Mouse (Mus musculus) monocyte, adult 5-6 weeks (primary cell): ENCODE results near the gene Des. TPM values are rescaled to one million over a fixed set of nuclear protein-coding genes. Genes with fewer than 3 reads are reported as not detected.

Experiments used
- ATAC-seq: fragments of 153-309, 156-312 bp; replicated peaks from 2 replicates; pipeline ENCODE4 v1.8.0; 2017; ENCODE audit warnings: mild to moderate bottlenecking; ENCODE audit not compliant: low TSS enrichment, insufficient number of reproducible peaks, severe bottlenecking, poor library complexity, low FRiP score
- total RNA-seq: library from RNA; stranded (forward); fragments of 200-1000, 200-491, 200-594 nt; gene quantifications from 3 replicates; pipeline ENCODE4 v1.2.3, GENCODE M21; 2017

Des gene
- total RNA-seq, 1 experiment from 2014 or later, result not detected

GRCm38 (mm10) chr1:75344291-75345035 is 15.7 kb upstream of the Des start:
- ATAC-seq, result no peak

DNA sequence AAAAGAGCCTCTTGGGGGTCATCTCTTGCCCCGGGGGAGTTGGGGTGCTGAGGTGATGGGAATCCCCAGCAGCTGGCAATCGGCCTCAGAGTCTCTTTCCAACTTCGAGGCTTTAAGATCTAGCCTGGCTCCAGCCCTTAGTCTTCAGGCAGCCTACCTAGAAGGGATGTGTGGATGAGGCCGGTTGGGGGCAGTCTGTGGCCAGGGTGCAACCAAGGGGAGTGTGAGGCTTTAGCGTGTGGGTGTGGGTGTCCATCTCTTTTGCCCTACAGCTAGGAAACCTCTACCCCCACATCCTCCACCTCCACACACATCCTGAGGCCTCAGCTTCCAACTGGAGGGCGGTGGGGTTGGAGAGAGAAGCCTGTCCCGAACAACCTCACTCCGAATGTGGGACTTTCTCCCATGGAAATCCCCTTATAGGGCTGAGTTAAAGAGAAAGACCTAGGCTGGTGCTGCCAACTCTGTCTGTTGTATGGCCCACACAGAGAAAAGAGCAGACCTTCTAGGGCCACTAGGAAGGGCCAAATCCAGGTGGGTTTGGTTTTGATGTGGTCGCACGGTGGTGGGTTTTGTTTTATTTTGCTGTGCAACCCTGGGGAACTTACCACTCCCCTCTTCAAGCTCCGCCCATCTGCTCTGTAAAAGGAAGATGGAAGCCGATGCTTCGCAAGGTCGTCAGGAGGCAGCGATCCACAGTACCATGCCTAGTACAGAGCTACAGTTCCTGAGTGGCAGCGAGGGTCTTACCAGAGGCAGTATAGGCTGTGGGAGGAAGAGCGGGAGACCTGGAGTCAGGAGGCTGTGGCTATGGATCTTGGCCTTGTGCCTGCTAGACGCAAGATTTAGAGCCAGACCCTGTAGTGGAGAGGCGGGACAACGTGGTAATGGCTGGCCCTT is 14.8 kb upstream of the Des start:
- no peak for ATAC-seq

DNA sequence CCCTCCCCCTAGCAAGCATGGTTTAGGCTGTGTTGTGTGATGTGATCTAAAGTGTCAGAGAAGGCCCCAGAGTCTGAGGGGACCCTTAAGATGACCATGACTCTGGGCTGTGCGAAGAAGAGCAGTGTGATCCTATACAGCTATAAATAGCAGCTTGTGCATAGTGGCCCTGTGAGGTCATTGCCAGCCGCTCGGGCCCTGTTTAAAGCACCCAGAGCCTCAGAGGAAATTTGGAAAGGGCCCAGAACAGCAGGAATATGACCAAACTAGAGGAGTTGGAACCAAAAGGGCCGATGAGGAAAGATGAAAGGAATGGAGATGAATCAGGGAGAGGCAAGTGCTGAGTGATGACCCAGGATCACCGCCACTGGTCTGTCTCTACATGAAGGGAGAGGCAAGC is 12.8 kb upstream of the Des start:
- ATAC-seq, result no peak

- no peak for ATAC-seq
Observed at GRCm38 (mm10) chr1:75349275-75349674, 10.9 kb upstream of the Des start.

GRCm38 (mm10) chr1:75357261-75357660 is 2.9 kb upstream of the Des start:
- no peak for ATAC-seq

DNA sequence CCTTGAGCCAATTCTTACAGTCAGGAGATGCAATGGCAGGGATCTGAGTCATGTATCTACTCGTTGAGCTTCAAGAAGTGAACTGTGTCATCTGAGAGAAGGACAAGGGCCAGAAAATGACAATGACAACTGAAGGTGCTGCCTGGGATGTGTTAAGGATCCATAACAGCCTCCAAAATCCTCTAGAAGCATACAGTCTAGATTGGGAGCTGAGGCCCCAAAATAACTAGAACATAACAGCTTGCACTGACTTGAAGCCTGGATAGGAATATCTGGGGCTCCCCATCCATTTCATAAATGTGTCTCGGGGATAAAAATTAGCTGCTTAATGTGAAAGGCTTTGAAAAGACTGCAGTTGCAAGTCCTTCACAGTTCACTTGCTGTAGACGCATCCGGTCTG is 2.1 kb upstream of the Des start:
- no peak for ATAC-seq

DNA sequence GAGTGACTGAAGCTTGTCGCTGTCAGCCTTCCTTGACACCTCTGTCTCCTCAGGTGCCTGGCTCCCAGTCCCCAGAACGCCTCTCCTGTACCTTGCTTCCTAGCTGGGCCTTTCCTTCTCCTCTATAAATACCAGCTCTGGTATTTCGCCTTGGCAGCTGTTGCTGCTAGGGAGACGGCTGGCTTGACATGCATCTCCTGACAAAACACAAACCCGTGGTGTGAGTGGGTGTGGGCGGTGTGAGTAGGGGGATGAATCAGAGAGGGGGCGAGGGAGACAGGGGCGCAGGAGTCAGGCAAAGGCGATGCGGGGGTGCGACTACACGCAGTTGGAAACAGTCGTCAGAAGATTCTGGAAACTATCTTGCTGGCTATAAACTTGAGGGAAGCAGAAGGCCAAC is 783 bp upstream of the Des start:
- no peak for ATAC-seq

GRCm38 (mm10) chr1:75361123-75361522 is 994 bp downstream of the Des start:
- no peak for ATAC-seq

DNA sequence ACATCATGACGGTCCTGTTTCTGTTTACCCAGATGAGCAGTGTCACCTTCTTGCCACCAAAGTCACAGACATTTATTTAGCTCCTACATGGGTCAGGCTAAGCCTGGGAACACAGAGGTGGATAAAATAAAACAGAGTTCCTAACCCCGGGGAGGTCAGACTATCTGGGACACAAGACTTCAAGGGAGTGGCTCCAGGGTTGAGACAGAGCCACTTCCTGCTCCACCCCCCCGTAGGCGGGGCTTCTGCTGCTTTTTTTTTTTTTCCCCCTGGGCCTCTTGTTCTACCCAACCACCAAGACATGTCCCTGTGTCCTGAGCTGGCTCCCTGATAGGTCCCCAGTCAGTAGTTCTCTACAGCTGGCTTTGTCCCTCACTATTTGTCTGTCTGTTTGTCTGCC is 1.6 kb downstream of the Des start:
- no peak for ATAC-seq

GRCm38 (mm10) chr1:75363868-75364267 is 3.7 kb downstream of the Des start:
- ATAC-seq, result no peak

- no peak for ATAC-seq
Observed at GRCm38 (mm10) chr1:75365510-75366137, 5.5 kb downstream of the Des start.

- ATAC-seq, result no peak
Observed at GRCm38 (mm10) chr1:75369360-75369983, 9.3 kb downstream of the Des start.

- no peak for ATAC-seq
Observed at GRCm38 (mm10) chr1:75369984-75370660, 10.0 kb downstream of the Des start.

DNA sequence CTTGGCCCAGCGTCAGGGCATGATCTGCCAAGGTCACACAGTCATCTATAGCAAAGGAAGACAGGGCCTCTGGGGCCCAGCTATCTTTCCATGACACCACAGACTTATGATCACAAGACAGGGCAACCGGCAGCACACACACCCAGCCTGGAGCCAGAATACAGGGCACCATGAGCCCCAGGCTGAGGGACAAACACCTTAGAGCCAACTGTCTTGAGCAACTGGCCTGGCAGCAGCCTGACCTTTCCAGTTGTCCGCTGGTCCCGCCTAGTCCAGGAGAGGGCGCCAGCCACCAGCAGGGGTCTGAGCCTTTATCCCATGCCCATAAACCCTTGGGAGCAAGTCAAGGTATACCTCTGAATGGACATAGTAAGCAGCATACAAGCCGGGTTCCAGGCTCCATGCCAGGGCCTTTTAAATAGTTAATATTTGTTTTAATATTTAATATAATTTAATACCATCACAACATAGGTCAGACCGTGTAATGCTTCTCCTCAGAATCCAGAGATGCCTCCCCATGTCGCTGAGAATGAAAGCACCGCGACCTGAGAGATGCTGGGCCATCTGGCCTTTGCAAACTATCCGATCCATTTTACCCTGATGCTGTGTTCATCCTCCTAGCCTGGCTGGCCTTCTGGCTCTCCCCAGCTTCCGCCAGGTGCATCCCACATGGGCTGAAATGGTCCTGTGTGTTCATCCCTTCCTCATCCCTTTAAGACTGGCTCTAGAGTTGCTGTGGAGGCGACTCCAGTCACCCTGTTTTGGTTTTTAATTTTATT is 11.4 kb downstream of the Des start:
- ATAC-seq, result no peak

GRCm38 (mm10) chr1:75372450-75372849 is 12.3 kb downstream of the Des start:
- ATAC-seq, result no peak

GRCm38 (mm10) chr1:75373276-75373675 is 13.1 kb downstream of the Des start:
- ATAC-seq, result no peak

GRCm38 (mm10) chr1:75374950-75375936 is 15.1 kb downstream of the Des start, which contains the start of gene Speg:
Speg (plus strand) TSS chr1:75375297.
- no peak for ATAC-seq
